Comparison of ENCODE assay signal across 7 mouse cellular contexts in genomic region chr17:87330921-87331291, GRCm38 (mm10). TPM values are rescaled to one million over a fixed set of nuclear protein-coding genes. Genes with fewer than 3 reads are reported as not detected.
DNase-seq lines count a peak whose midpoint lies in the region; ATAC-seq and TF ChIP-seq lines count a peak whose summit lies in the region.

No protein-coding gene starts in this region.

- no peak for TF ChIP-seq CTCF in hindbrain, postnatal 0 days (IDR thresholded peaks at IDR 0.05; ENCODE audit: low read depth)

- peaks cover 38% of the 10 kb centered on the region for H3K4me1 ChIP-seq in embryonic facial prominence, embryonic 12.5 days
- peaks cover 53% of the 10 kb centered on the region for H3K4me1 ChIP-seq in hindbrain, postnatal 0 days (ENCODE audit: insufficient read depth, low read length)

- no peak overlapping the region for H3K9ac ChIP-seq in embryonic facial prominence, embryonic 12.5 days
- peak overlapping the region; percentile 33; the same call in 1 of the 2 replicates for H3K9ac ChIP-seq in hindbrain, postnatal 0 days (replicated peaks; ENCODE audit: low read length)

- no peaks in the 10 kb centered on the region for H3K36me3 ChIP-seq in embryonic facial prominence, embryonic 12.5 days
- no peaks in the 10 kb centered on the region for H3K36me3 ChIP-seq in hindbrain, postnatal 0 days (ENCODE audit: insufficient read depth, low read length)

- peak overlapping the region; percentile 63 for H3K27ac ChIP-seq in embryonic facial prominence, embryonic 12.5 days
- peak overlapping the region; percentile 78 for H3K27ac ChIP-seq in hindbrain, postnatal 0 days

- ATAC-seq in embryonic facial prominence, embryonic 12.5 days (ENCODE audit: insufficient number of reproducible peaks, insufficient read depth, low FRiP score, low TSS enrichment): peak; percentile 53; the same call in 1 of the 2 replicates
- peak; percentile 52 for ATAC-seq in hindbrain, postnatal 0 days

- peak; percentile 52 for DNase-seq in urinary bladder, postnatal 14 days (ENCODE audit: low spot score)
- DNase-seq in urinary bladder, postnatal 10 days (ENCODE audit: low spot score): no peak
- peak; percentile 51 for DNase-seq in hindbrain, postnatal 0 days (ENCODE audit: low spot score)
- peak; percentile 49 for DNase-seq in lung, postnatal 4 days
- DNase-seq in spleen, postnatal 14 days (ENCODE audit: low spot score in 2 of 2): no peak
- no peak for DNase-seq in left cerebral cortex, postnatal 14 days (ENCODE audit: low spot score in 2 of 2)

- intact Hi-C loops in left cerebral cortex, postnatal 14 days (cut with DNase I): loop anchor here (1.0 to 5.0 kb wide), 2 partner anchors 38 to 116 kb away; partner anchors contain the start of gene Calm2

- no peaks in the 10 kb centered on the region for H3K9me3 ChIP-seq in embryonic facial prominence, embryonic 12.5 days
- no peaks in the 10 kb centered on the region for H3K9me3 ChIP-seq in hindbrain, postnatal 0 days (ENCODE audit: low read length)

- H3K27me3 ChIP-seq in embryonic facial prominence, embryonic 12.5 days: peaks cover 7% of the 10 kb centered on the region; the same call in 1 of the 2 replicates
- no peaks in the 10 kb centered on the region for H3K27me3 ChIP-seq in hindbrain, postnatal 0 days (ENCODE audit: insufficient read depth, low read length)

- under 1% methylated on average over 11 of the region's 11 CpGs for WGBS in embryonic facial prominence, embryonic 12.5 days
- 2% methylated on average over 11 of the region's 11 CpGs for WGBS in hindbrain, postnatal 0 days

- H3K4me3 ChIP-seq in embryonic facial prominence, embryonic 12.5 days: no peak overlapping the region
- H3K4me3 ChIP-seq in hindbrain, postnatal 0 days (ENCODE audit: low read length): no peak overlapping the region

- H3K4me2 ChIP-seq in embryonic facial prominence, embryonic 12.5 days (replicated peaks): peak overlapping the region; percentile 23
- peak overlapping the region; percentile 45 for H3K4me2 ChIP-seq in hindbrain, postnatal 0 days (ENCODE audit: low read depth, low read length)

RNA-seq across cellular contexts. Expression of gene Ttc7, which starts 48.2 kb away (rescaled TPM):
- 4.8 and 5.8 TPM in 2 replicates for polyA plus RNA-seq in embryonic facial prominence, embryonic 12.5 days (2016; fragmentation: Nextera tagmentation; extraction: Ambion mirVana)
- total RNA-seq in hindbrain, postnatal 0 days (2014; rRNA removed): 9.9 and 10.9 TPM in 2 replicates
- polyA plus RNA-seq in hindbrain, postnatal 0 days (2015; fragmentation: Nextera tagmentation; extraction: Ambion mirVana): 9.0 and 13.3 TPM in 2 replicates
- 1 to 10 TPM; 7.2 to 7.4 TPM for total RNA-seq in left cerebral cortex, postnatal 14 days (2021)

Comparison
In these comparisons a context has a peak if more than half of its experiments do, and no peak if none do; other contexts are left out.
1. DNase-seq: peak in urinary bladder, postnatal 14 days (single experiment), hindbrain, postnatal 0 days (single experiment) and lung, postnatal 4 days (2 of 2); none in urinary bladder, postnatal 10 days (single experiment), spleen, postnatal 14 days (0 of 2) and left cerebral cortex, postnatal 14 days (0 of 2).